Mouse (Mus musculus) gastrocnemius, adult 8-10 months (tissue): Measurements from ENCODE around the gene Rapgef5. TPM values are rescaled to one million over a fixed set of nuclear protein-coding genes. Genes with fewer than 3 reads are reported as not detected.

Experiments
- DNase-seq, 2 experiments: peaks; one replicate each; pipeline ENCODE4 v3.0.0; 2022; ENCODE audit warnings: low spot score in 2 of 2
- total RNA-seq, 4 experiments: library from RNA; stranded (reverse); gene quantifications; 2 replicates each; pipeline ENCODE4 v1.2.4; 2022

The Rapgef5 gene
- total RNA-seq, 4 experiments from 2014 or later, result 2.5 to 4.2 (median 3.2) TPM

GRCm38 (mm10) chr12:117712474-117712873, 196.2 kb downstream of the Rapgef5 start:
- no peak for DNase-seq

- no peak for DNase-seq
Observed at GRCm38 (mm10) chr12:117713616-117714015, 197.3 kb downstream of the Rapgef5 start.

DNA sequence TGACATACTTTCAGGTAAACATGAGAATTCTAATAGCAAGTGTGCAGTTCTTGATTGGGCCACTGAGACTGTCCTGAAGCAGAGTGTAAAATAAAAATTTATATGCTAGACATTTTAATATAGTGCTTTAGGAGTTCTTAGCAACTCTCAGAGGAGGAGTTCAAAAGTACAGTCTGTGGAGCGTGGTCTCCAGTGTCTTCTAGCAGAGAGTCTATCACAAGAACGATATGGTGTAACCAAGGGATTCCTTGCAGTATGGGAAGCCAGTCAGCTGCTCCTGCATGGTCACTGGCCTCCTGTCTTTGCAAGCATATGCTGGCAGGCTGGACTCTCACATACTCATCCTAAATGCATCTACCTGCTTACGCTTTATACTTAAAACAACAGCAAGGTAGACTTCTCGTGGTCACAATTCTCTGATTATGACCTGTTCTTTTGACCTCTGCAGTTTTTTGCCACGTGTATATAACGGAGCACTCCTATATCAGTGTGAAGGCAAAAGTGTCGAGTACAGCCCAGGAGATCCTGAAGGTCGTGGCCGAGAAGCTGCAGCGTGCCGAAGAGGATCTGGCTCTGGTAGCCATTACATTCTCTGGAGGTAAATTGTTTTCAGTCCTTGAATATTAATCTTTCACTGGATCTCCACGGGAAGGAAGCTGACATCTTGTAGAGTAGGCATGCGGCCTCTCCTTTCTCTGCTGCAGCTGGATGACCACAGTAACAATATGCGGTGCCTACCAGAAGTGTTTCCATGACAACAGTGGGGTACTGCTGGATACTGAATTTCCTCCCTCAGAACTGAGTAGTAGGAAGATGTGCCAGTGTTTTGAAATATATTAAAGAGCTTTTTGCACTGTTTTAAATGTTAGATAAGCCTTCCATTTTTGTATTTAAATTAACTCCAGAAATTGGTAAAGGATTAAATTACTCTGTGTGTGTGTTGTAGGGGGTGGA, 204.8 kb downstream of the Rapgef5 start:
- DNase-seq, result no peak

- DNase-seq, result no peak
Observed at GRCm38 (mm10) chr12:117721748-117722150, 205.5 kb downstream of the Rapgef5 start.

DNA sequence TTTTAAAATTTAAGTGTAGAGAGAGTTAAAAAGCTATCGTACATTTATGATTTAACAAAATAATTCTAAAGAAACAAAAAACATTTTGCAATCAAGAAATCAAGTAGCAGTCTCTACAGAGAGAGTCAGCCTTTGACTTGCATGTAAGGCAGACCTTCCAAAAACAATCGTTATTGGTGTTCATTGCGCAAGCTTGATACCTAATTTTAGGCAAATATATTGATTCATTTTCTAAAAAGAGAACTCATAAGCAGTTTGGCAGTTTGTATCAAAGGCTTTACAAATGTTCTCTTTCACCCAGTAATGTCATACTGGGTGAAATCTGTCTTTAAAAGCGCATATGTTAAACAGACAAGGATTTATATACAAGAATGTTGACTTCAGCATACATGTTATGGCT, 208.7 kb downstream of the Rapgef5 start:
- no peak for DNase-seq

- no peak for DNase-seq
Observed at GRCm38 (mm10) chr12:117727481-117728177, 211.3 kb downstream of the Rapgef5 start.

DNA sequence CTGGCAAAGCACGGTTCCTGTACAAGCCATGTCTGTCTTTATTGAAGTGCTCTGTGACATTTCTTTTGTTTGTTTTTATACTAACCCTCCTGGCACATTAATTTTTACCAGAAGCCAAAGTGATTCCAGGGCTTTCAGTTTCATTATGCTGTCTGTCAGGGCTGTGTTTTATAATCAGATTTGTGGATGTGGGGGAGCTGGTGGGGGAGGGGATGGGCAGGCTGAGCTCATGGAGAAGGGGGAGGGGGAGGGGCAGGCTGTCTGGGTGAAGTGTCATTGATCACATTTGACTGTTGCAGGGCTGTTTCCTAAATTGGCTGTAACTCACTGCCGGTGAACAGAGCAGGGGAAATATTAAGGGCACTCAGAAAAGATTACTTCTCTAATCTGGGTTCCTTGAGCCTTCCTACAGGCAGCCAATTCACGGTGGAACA, 211.9 kb downstream of the Rapgef5 start:
- DNase-seq, result no peak

DNA sequence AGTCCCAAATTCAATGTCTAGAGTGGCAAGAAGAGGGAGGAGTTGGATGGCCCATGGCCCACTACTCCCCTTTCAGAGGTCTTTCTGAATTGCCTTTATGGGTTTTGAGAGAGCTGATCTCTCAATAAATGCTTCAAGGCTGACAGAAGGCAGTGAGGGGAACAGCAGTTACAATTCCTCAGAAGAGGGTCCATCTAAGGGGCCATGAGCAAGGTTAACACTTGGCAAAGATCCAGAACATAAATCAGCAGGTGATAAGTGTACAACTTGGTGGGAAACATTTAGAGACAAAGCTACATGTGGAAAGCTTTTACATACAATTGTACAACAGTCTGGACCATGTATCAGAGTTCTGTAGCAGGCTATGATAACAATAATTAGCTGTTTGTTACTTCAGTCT, 217.3 kb downstream of the Rapgef5 start:
- DNase-seq, result no peak

- DNase-seq, result no peak
Observed at GRCm38 (mm10) chr12:117736130-117736529, 219.9 kb downstream of the Rapgef5 start.

GRCm38 (mm10) chr12:117736928-117737327, 220.6 kb downstream of the Rapgef5 start:
- DNase-seq, result no peak

GRCm38 (mm10) chr12:117737332-117738031, 221.2 kb downstream of the Rapgef5 start:
- DNase-seq, result no peak

DNA sequence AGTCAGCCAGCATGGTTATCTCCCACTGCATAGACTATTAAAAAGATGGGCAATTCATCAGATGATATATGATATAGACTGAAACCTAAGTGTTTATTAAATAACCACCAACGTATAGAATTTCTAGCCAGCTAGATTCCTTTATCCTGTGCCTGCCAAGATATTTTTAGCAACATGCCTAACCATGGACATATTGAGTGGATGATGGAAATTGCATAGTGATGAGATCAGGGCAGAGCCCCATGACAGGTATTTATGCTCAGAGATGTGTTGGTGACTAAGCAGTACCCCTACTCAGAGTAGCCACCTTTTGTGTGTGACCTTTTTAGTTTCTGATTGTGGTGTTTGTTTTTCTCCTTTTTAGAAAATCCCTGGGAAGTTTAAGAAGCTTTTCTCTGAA, 226.2 kb downstream of the Rapgef5 start:
- DNase-seq, result no peak

DNA sequence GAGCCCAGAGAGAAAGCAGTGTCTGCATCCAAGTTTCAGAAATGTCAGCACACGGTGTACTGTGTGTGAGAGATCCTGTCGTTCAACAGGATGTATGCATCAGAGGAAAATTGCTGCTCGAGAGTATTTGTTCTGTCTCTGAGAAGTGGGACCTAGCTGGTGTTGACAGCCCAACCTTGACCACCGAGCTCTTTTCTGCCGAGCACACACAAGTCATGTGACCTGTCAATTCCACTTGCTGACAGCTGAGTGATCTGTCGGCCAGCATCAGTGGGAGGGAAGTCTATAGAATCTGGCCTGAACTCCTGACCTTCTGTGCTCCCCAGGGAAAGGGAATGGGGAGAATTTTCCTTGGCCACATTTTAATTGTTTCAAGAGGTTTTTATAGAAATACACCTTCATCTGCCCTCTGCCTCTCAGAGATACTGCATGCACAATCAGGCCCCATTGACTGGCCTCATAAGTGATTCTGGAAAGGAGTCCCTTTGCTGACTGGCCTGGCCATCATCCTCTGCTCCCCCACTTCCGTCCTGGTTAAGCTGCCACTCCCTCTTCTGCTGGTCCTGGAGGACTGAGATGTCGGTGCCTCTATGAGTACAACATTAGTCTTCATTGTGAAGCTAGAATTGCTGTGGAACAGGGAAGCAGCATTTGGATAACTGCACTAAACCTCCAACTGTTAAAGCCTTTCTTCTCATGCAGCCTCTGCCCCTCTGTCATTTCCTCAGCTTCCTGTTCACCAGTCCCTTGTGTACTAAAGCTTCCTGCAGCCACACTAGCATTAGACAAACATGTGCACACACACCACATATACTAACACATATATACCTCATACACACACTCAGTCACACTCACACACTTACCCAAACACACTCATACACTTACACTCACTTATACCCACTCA, 228.6 kb downstream of the Rapgef5 start:
- no peak for DNase-seq

DNA sequence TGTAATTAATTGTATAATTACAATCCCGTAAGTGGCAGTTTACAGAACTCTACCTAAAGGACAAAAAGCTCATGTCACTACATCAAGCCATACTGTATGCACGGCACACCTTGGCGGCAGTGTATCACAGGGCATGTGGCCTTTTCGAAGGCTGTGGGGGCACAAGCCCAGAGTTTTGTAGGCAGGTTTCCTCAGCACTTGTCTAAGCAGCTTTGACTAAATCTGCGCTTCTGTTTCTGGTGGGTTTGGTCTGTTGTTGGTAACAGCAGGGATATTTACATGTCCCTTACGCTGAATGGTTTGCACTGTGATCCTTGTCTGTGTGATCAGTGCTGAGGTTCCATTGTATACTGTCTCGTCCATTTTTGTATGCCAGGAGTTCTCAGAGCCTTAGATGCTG, 230.3 kb downstream of the Rapgef5 start:
- DNase-seq, result no peak

GRCm38 (mm10) chr12:117751045-117751444, 234.8 kb downstream of the Rapgef5 start:
- DNase-seq, result no peak

DNA sequence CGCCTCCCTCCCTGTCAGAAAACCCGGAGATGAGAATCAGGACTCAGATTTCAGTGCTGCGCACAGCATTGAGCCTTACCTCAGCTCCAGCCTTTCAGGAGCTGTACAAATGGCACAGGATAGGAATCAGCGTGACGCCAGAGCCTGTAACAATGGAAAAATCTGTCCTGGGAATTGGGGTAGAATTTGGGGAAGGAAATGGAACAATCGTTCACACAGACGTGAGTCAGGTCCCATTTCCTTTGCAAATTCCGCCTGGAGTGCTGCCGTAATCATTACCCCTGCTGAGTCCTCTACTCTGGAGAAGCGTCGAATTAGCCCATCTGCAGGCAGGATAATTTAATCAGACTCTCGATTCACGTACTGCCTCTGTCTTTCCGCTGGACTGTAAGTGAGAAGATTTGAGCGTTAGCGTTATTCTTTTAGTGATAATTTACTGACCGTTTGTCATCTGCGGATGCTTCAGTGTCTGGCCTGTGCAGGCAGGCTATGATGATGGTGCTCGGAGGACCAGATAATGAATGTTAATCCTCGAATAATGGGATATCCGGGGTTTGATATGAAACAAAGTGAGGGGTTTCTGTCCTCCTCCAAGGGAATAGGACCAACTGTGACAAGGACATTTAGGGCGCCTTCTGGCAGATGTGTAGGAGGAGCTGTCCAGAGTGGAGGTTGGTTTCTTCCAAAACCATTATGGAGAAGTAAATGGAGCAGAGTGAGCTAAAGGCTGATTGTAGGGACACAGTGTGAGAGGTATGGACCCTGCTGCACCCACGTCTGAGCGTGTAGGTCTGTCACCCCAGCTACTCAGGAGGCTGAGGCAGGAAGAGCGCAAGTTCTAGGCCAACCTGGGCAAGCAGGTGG, 235.5 kb downstream of the Rapgef5 start:
- DNase-seq, result no peak

DNA sequence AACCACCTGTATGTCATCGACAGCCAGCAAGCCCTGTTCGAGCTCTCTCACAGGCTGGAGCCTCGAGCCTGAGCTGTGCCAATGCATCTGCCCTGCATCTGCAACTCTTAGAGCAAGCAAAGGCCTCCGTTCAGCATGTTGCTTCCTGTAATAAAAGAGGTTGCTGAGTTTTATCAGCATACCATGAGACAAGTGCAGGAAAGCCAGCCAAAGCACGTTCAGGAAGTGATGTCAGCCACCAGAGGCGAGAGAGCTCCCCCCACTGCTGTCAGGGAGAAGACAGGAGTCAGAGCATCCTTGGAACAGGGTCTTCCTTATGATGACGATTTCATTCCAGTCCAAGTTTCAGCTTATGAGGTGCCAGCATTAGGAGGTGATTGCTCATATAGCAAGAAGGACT, 239.7 kb downstream of the Rapgef5 start:
- no peak for DNase-seq

DNA sequence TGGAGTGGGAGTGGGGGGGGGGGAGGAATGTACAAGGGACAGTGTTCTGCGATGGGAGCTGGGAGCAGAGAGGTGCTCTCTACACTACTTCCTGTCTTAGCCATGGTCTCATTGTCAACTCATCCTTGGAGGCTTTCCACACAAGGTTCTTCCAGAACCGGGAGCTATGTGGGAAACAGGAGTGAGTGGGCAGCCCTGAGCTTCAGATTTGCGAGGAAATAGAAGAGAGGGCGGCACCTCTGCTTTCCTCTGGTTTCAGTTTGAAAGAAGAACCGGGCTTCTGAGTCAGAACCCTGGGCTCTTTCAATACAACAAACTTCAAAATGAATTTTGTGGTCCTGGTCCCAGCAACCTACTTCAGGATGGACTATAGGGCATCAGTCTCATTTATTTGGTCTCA, 244.1 kb downstream of the Rapgef5 start:
- no peak for DNase-seq

DNA sequence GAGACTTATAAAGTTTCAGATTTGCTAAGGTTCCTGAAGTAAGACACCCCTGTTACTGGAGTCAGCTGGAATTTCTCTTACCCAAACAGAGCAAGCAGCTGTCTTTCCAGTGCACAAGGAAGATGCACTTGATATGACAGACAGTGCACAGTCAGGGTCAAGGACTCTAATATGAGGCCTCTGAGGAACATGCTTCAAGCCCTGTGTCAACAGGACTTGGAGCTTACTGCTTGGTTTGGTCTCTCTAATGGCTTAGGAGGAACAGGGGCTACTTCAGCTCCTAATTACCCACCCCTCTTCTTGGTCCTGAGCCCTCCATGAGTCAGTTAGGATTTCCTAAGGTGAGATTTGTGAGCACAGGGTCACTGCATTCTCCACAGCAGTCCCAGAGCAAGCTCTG, 244.6 kb downstream of the Rapgef5 start:
- no peak for DNase-seq

- DNase-seq, result no peak
Observed at GRCm38 (mm10) chr12:117761698-117762097, 245.4 kb downstream of the Rapgef5 start.
